Mouse (Mus musculus): ENCODE results near the gene Wiz. TPM values are rescaled to one million over a fixed set of nuclear protein-coding genes. Genes with fewer than 3 reads are reported as not detected.

Wiz gene
- total RNA-seq, 2 experiments from 2014 or later = 5.5 to 36.7 TPM

DNA sequence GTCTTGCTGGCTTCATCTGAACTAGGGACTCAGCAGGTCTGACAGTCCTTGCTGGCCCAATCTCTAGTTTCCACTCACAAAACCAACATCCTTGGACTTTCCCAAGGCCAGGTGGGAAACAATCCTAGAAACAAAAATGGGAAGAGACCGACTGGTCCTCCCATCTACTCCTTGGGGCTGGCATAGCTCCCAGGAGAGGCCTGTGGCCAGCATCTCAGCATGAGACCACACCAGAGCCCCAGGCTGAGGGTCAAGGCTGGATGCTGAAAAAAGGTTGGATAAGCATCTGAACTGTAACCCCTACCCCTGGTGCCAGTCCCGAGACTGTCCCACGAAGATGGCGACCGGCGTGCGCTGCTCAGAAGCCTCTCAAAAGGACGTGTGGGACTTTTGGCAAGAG, 76.4 kb downstream of the Wiz start:
- ATAC-seq (replicated peaks; ENCODE audit: poor library complexity, severe bottlenecking) = no peak

DNA sequence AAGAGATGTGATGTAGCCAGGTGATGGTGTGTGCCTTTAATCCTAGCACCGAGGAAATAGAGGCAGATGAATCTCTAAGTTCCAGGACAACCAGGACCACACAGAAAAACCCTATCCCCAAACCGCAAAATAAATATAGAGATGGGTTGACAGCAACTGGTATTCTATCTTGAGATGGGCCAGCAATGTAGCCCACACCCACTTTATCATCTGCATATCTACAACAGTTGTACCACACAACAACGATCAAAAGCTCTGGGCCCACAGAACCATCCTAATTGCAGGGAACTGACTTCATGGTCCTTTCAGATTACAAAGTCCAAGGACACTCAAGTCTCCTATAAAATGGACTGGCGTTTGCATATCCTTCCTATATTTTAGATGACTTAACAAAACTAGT, 81.3 kb downstream of the Wiz start:
- no peak for ATAC-seq (replicated peaks; ENCODE audit: poor library complexity, severe bottlenecking)

Other genes starting within 250 kb of the Wiz start
- not detected in 2 replicates for gene Notch3, start 222.6 kb downstream of the Wiz start, total RNA-seq (2014; fragmentation: Nextera tagmentation)
- gene Notch3, start 222.6 kb downstream of the Wiz start, total RNA-seq (2017) = not detected in 2 replicates
- gene Ephx3, start 199.9 kb downstream of the Wiz start, total RNA-seq (2014; fragmentation: Nextera tagmentation) = not detected in 2 replicates
- not detected in 2 replicates for gene Ephx3, start 199.9 kb downstream of the Wiz start, total RNA-seq (2017)
- gene Brd4, start 104.7 kb downstream of the Wiz start, total RNA-seq (2014; fragmentation: Nextera tagmentation) = 116 and 144 TPM in 2 replicates
- 14.4 and 22.2 TPM in 2 replicates for gene Brd4, start 104.7 kb downstream of the Wiz start, total RNA-seq (2017)
- 58.2 and 92.9 TPM in 2 replicates for gene Akap8, start 68.2 kb downstream of the Wiz start, total RNA-seq (2014; fragmentation: Nextera tagmentation)
- gene Akap8, start 68.2 kb downstream of the Wiz start, total RNA-seq (2017) = 125 and 132 TPM in 2 replicates
- 31.6 and 55.2 TPM in 2 replicates for gene Akap8l, start 38.8 kb downstream of the Wiz start, total RNA-seq (2014; fragmentation: Nextera tagmentation)
- gene Akap8l, start 38.8 kb downstream of the Wiz start, total RNA-seq (2017) = 58.8 and 65.8 TPM in 2 replicates
- 44.1 and 84.5 TPM in 2 replicates for gene Rasal3, start 14.1 kb upstream of the Wiz start, total RNA-seq (2014; fragmentation: Nextera tagmentation)
- 44.5 and 60.1 TPM in 2 replicates for gene Rasal3, start 14.1 kb upstream of the Wiz start, total RNA-seq (2017)
- gene Pglyrp2, start 34.7 kb upstream of the Wiz start, total RNA-seq (2014; fragmentation: Nextera tagmentation) = 0.80 and 1.1 TPM in 2 replicates
- gene Pglyrp2, start 34.7 kb upstream of the Wiz start, total RNA-seq (2017) = 2.1 TPM in 1 of 2 replicates, not detected in the other
- gene Cyp4f39, start 63.3 kb upstream of the Wiz start, total RNA-seq (2014; fragmentation: Nextera tagmentation) = not detected in 2 replicates
- gene Cyp4f39, start 63.3 kb upstream of the Wiz start, total RNA-seq (2017) = 0.21 TPM in 1 of 2 replicates, not detected in the other
- 1.2 and 1.9 TPM in 2 replicates for gene Cyp4f17, start 116.6 kb upstream of the Wiz start, total RNA-seq (2014; fragmentation: Nextera tagmentation)
- 0.13 and 0.31 TPM in 2 replicates for gene Cyp4f17, start 116.6 kb upstream of the Wiz start, total RNA-seq (2017)
- 10.5 and 17.7 TPM in 2 replicates for gene Cyp4f16, start 147.1 kb upstream of the Wiz start, total RNA-seq (2014; fragmentation: Nextera tagmentation)
- 10.2 and 11.0 TPM in 2 replicates for gene Cyp4f16, start 147.1 kb upstream of the Wiz start, total RNA-seq (2017)
- not detected in 2 replicates for gene Cyp4f37, start 231.9 kb upstream of the Wiz start, total RNA-seq (2014; fragmentation: Nextera tagmentation)
- not detected in 2 replicates for gene Cyp4f37, start 231.9 kb upstream of the Wiz start, total RNA-seq (2017)